Mouse (Mus musculus): Measurements from ENCODE around the gene Rabep1. TPM values are rescaled to one million over a fixed set of nuclear protein-coding genes. Genes with fewer than 3 reads are reported as not detected.
A peak's percentile ranks its signal among the peaks of the same experiment; 100 is the strongest.

Rabep1 gene
- 10 to 100 TPM; 28.4 to 29.2 TPM for total RNA-seq (2021)
- long read RNA-seq, experiment 1, full-length matches to known transcripts = 8 of 15 reads
- long read RNA-seq, experiment 1, partial matches to known transcripts = 2 of 15 reads
- long read RNA-seq, experiment 1, other reads (novel, unspliced or antisense) = 5 of 15 reads
- long read RNA-seq, experiment 2, full-length matches to known transcripts = 13 of 21 reads
- long read RNA-seq, experiment 2, partial matches to known transcripts = 3 of 21 reads
- long read RNA-seq, experiment 2, other reads (novel, unspliced or antisense) = 5 of 21 reads

DNA sequence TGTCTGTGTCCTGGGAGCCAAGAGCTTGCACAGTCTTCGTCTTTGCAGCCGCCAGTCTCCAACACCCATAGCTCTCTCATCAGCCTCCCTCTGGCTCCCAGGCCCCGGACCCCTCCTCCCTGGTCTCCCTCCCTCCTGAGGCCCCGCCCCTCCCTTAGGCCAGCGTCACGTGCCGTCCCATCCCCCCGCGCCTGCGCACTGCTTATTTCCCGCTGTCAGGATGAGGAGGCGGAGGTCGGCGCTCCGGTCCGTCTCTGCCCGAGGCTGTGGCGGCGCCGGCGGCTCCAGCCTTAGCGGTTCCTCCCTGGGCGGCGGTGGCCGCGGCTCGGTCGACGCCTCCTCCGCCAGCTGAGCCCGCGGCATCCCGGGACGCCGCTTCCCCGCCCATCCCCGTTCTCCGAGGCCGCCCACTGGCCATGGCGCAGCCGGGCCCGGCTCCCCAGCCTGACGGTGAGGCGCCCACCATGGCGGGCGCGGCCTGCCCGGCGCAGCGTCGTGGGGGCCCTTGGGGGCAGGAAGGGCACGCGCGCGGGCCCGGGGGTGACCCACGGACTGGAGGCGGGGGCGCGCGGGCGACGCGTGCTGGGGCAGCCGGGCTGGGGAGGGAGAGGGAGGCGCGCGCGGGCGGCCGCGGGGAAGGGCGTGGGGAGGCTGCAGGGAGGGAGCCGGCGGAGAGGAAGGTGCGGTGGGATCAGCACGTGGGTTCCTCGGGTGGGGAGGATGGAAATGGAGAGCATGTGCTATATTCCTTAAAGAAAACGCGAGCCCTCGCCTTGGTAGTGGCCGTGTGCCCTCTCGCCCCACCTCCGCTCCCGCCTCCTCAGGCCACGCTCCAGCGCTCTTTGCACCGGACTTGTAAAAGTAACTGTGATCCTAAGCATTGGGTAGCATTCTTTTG, at the start of gene Rabep1:
Rabep1 (plus strand) TSS at position 220 of the 898 bp plus-strand sequence.
- peak; percentile 95 for DNase-seq

DNA sequence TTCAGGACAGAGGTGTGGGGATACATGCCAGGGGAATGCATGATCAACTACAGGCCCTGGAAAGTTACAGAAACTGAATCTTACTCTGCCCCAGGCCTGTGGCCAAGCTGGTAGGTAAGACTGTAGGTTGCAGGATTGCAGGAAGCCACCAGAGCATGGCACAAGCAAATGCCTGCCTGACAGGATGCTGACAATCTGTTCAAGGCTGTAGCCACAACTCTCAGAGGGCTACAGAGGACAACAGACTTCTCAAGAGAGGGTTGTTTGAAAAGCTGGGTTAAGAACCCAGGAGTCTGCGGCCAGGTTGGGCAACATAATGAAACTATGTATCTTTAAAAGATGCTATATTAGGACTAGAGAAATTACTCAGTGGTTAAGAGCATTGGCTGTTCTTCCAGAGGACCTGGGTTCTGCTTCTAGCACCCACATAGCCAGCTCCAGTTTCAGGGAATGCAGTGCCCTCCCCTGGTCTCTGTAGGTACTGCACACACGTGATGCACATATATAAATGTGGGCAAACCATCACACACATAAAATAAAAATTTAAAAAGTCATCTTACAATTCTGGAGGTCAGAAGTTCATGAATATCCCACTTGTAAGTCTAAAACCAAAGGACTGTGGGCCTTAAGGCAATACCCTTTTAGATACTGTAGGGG, 42.2 kb upstream of the Rabep1 start:
- DNase-seq = no peak

DNA sequence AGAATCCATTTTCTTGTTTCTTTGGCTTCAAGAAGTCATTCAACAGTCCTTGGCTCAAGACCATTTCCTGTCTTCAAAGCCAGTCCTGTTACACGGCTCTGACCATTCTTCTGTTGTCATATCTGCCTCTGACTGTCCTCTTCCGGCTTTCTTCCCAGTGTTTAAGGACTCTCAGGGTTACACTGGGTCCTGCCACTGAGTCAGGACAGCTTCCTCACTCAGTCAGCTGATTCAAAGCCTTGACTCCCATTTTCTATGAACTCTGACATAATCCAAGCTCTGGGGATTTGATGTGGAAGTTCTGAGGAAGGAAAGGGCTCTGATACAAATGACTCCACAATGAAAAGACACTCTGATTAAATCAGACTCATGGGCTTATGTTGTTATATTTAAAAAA, 41.7 kb upstream of the Rabep1 start:
- DNase-seq = no peak

DNA sequence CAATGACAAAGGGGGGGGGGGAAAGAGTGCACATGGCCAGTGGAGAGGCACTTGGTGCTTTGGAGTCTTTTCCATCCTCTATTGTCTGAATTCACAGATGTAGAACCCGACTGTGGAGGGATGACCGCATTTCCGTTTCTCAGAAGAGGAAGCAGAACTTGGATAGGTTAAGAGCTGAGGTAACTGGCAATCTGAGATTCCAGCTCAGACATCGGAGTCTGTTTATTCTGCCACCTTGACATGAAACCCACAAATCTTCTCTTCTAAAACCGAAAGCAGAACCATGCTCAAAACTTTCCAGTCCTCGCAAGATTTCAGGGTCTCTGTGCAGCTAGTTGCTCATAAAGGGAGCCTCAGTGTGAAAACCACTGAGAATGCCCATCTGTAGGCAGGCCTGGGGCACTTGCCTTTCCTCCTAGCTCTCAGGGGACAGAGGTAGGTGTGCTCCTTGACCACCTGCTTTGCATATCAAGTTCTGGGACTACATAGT, 40.8 kb upstream of the Rabep1 start:
- no peak for DNase-seq

DNA sequence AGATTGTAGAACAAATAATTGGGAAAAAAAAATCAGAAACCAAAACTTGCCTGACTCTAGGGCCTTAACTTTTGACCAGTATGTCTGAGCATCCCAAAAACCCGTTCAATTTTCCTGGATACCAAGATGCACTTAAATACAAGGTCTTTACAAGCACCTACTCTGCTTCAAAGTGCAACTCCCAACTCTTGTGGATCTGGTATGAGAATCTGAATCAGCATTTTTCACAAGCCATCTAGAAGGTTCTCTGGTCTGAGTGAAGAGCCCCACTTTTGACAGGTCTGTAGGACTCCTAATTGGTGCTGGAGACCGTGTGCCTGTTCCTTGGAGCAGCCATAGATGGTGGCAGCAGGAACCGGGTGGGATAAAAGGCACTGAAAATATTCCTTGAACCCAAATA, 40.2 kb upstream of the Rabep1 start:
- DNase-seq = no peak

DNA sequence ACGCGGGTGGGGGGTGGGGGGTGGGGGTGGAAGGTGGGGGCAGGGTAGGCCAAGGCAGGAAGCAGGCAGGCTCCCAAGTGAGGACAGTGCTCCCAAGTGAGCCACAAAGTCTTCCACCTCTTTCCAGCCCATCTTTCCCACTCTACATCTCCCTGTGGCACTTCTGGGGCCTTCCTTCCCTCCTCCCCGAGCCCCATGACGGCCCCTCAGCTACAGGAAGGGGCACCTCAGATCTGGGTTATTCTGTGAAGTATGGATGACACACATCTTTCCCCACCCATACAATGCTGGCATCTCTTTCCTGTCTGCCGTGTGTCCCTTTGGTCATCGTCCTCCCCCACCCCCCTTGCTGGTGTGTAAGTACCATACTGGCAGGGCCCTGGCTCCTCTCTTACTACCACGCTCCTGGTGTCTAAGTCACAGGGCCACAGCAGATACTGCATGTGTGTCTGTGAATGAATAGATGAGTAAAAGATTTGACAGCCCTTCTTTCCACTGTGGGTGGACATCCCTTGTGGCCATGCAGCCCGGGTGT, 38.9 kb upstream of the Rabep1 start:
- DNase-seq = no peak

DNA sequence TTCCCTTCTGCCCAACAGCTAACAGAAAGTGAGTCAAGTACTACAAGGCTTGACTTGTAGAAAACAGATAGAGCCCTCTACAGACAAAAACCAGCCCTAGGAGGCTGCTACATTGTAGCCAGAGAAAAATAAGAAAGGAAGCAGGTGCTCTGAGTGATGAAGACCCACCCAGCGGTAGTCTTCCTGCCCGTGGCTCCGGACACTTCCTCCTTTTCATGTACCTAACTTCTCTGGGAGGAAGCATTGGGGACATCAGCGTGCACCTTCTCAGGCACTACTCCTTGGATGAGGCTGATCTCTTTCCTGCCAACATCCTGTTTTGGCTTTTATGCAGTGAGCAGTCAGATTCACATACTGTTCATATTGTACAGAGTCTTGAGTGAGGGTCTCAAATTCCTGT, 37.9 kb upstream of the Rabep1 start:
- no peak for DNase-seq

DNA sequence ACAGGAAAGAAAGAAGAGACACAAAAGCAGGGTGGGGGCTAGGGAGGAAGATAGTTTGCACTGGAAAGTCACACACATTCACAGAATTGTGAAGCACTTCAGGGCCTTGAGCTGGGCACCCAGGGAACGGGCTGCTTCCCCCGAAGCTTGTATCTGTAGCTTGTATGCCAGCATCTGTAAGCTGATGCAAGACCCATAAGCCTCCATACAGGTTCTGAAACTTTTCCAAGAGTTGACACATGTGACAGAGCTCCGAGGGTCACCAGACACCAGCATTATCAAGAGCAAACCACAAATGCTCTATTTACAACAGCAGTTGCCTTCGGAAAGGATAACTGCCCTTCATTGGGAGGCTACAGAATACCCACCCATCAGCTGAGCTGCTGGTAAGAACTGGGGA, 36.9 kb upstream of the Rabep1 start:
- DNase-seq = no peak

DNA sequence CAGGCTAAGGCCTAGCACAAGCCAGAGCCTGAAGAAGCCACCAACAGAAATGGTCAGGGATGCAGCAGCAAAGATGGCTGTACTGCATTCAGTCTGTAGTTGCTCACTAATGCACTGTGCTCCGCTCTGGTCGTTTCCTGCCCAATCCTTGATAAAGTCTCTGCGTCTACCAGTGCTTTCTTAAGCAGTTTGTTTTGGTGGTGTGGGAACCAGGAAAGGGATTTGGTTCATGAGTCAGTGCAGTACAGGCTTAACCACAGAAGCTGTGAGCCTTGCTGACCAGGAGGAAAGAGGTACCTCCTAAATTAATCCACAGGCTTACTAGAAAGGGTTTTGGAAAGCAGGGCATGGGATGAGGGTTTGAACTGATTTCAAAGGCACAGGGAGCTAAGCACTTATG, 36.5 kb upstream of the Rabep1 start:
- DNase-seq = no peak

DNA sequence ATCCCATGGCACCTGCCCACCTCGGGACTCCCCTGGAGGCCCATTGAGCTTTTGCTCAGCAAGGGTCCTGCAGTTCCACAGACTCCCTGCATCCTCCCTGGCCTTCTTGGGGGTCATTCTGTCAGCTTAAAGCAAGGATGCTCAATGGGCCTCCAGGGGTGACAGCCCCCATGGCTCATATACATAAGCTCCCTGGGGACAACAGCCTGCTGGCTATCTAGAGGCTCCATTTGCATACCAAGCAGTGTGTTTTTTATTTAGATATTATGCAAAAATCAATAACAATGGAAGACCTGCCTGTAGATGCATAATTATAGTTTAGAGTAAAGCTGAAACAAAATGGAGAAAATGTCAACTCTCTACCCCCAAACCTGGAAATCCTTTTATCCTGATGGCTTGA, 35.6 kb upstream of the Rabep1 start:
- DNase-seq = no peak

DNA sequence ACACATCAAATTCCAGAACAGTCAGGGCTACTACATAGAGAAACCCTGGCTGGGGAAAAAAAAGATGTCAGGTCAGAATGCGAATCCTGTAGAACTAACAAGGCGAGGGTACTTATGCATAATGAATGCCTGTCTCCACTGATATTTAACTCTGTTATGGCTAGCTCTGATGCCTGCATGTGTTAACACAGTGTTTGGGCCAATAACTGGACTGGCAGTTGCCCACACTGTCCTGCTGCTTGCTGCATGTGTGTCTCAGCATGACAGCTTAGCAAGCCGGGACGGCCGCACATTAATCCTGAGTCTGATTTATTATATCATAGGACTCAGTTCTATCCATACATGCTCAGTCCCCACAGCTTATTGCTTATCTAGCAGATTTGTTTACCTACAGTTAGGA, 33.5 kb upstream of the Rabep1 start:
- no peak for DNase-seq

DNA sequence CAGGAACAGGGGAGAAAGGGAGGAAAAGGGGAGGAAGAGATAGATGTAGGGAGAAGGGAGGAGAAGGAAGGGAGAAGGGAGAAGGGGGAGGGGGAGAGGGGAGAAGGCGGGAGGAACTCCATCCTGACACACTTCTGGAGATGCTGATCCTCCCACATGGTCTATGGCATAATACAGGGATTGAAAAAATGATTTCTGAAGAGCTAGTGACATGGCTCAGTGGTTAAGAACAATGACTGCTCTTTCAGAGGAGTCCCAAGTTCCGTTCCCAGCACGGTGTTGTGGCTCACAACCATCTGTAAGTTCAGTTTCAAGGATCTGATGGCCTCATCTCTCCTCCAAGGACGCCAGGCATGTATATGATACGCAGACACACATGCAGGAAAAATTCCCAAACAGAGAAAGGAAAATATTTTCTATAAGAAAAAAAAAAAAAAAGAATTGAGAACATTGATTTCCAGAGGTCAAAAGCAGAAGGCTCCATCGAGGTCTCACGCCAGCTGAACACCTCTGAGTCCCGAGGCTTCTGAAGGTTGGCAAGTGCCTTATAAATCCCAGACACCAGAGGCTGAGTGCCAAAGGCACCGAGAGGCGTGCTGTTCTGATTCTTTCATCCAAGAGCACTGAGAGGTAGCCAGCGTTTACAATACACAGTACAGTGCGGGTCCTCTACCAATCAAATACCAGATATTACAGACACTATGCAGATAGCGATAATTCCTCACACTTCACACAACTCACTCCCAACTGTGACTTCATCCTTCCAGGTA, 32.9 kb upstream of the Rabep1 start:
- DNase-seq = no peak

DNA sequence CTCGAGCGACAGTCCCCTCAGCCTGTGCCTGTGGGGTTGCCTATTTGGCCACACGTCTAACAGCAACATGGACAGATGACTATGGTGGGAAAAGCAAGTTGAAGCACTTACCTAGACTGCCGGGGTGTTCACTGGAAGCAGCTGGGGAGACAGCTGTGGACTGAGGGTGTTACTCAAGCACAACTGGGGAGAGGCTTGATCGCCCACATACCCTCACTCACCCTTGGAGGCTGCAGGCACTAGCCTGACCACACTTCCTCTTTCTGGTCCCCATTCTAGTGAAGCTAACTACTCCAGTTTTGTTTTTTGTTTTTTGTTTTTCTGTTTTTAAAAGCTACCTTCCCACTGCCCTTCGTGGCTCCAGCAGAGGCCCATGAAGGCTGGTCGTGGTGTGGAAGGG, 32.2 kb upstream of the Rabep1 start, which contains the start of gene Scimp:
Scimp (minus strand) TSS at position 222 of the 400 bp plus-strand sequence.
- no peak for DNase-seq

DNA sequence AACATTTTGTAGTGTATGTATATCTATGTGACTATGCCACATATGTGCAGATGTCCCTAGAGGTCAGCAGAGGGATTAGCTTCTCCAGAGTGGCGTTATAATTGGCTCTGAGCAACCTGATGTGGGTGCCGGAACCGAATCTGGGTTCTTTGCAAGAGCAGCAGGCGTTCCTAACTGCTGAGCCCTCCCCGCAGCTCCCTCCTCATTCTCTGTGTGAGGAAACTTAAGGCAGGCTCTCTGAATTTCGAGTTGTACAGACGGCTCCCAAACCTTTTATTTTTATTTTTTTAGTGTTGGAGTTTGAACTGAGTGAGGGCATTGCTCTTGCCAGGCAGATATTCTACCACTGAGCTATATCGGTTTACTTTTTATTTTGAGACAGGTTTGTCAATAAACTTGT, 29.5 kb upstream of the Rabep1 start:
- no peak for DNase-seq

DNA sequence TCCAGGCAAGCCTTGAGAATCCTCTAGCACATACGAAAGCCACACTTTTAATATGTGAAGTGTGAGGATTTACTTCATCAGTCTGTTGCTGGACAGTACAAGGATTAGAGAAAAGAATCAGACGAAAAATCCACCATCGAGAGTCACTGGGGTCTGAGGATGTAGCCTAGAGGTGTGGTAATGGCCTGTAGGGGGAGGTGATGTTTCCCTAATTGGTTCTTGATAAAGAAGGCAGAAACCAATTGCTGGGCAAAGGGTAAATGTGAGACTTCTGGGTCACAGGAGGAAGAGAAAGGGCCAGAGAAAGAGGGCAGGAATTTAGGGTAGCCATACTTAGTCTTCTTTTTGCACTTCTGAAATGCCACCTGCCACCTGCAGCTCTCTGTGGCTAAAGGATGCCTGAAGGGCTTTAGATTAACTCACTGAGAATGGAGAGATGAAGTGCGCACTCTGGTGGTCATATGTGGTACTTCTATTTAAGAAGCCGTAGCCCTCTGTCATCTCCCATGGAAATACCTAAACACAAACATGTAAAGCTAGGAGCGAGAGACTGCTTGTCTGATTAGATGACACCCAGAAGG, 29.0 kb upstream of the Rabep1 start:
- no peak for DNase-seq

DNA sequence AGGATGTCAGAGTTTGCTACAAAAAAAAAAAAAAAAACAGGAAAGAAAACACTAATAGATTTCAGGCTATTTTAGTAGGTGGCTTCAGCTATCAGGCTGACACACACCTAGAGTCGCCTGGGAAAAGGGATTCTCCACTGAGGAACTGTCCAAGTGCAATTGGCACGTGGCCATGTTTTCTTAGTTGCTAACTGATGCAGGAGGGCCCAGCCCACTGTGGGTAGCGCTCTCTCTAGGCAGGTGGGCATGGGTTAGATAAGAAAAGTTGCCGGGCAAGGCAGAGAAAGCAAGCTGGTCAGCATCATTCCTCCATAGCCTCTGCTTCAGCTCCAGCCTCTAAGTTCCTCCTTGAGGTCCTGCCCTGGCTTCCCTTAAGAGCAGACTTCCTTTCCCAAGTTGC, 27.8 kb upstream of the Rabep1 start:
- DNase-seq = no peak

DNA sequence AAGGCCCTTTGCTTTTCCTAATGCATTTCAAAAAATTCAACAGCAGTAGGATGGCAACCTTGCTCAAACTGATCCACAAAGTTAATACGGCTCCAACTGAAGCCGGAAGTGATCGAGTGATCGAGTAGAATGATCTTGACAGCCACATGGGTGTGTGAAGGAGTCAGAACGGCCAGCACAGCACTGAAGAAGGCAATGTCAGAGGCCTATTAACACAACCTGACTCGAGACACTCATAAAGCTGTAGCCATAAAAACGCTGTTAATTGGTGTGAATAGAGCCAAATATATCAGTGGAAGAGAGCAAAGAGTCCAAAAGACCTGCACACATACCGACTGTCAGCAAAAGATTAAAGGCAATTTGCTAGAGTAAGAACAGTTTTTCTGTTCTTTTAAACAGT, 24.5 kb upstream of the Rabep1 start:
- no peak for DNase-seq

DNA sequence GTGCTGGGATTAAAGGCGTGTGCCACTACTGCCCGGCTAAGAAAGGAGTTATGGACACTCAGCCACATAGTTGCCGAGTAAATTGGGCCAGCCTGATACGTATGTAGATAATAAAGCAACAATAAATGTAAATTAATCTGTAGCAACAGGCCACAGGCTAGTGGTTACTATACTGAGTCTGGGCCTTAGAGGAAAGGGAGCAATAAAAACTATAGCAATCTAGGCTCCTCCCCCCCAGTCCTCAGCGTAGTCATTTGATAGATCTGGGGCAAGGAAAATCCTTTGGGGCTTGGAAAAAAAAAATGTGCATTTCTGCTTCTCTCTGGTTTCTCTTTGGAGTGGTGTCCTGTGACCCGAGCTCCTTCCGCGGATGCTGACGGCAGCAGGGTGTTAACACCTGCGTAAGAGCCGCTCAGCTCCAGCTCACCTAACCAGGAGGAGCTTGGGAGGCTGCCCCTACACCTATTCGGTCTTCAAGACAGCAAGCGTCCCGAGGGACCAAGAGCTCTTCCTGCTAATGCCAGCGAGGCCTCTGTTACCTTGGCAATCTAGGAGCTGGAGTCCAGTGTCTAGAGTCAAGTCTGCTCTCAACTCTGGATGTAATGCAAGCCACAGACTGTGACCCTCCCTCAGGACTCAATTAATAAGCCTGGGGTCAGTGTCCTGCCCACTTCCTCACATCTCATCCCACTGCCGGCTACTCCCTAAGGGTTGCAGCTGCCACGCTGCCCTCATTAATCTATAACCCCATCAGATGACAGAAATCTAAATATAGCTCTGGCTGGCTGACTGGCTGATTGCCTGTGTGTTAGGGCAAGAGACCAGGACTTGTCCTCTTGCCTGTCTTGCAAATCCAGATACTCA, 22.6 kb upstream of the Rabep1 start:
- DNase-seq = peak; percentile 66

DNA sequence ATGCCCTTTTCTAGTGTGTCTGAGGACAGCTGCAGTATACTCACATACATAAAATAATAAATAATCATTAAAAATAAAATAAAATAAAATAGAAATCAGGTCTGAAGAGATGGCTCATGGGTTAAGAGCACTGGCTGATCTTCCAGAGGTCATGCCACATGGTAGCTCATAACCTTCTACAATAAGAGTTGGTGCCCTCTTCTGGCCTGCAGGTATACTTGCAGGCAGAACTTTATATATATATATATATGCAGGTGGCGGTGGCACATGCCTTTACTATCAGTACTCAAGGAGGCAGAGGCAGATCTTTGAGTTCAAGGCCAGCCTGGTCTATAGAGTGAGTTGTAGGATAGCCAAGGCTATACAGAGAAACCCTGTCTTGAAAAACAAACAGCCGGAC, 18.4 kb upstream of the Rabep1 start:
- no peak for DNase-seq

DNA sequence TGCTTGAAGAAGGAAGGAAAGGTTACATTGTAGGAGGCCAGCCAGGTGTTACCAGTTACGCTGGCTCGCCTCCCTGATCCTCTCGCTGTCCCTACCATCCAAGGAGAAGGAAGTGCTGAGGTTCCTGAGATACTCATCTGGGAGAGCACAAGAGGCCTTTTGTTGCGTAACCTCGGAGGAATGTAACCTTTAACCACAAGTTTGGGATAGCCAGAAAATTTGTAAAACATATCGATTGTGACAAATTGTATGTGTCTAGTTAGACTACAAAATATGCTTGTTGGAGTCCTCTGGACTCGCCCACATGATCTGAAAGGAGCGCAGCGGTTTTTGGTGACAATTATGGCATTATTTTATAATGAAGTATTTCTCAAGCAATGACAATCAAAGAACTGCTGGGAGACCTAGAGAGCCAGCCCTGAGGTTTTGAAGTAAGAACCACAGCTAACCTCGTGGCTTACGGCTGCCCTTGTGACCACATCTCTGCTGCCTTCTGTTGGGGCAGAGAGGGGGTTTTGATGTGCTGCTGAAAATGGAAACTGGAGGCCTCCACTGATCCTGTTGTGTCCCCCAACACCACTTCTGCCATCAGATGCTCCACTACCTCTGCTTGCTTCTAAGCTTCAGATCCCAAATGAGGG, 15.5 kb upstream of the Rabep1 start:
- DNase-seq = no peak
